Mouse (Mus musculus) thymus, postnatal 36 days (tissue): ENCODE measurements at regions not wholly inside any gene's neighbourhood (a gene's known extent, or its start where the extent isn't known, plus 50 kb on each side); places are given as distances from the start of the nearest gene placed in this dataset.

ENCODE experiments used
- DNase-seq, 2 experiments: peaks; one replicate each; pipeline ENCODE4 v3.0.0; 2022; ENCODE audit warnings: mixed read lengths in 2 of 2

- DNase-seq, result no peak
Measured at GRCm38 (mm10) chr6:97741427-97741826, 65.4 kb upstream of the Mitf start.

DNA sequence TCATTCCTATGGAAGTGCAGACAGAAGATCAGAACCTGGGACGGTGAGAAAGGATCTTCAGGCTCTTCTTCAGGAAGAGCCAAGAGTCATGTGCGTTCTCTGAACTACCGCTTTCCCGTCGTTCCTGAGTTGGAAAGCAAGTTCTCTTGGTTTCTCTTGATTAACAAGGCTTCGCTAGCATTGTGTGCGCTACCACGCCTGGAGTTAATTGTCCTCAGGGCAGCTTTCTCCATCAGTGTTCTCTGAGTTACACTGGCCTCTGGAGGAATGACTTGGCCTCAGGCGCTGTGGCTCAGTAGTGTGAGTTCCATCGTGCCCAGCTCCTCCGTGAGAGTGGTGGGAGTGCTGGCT lies 66.0 kb upstream of the Mitf start:
- DNase-seq, result no peak

GRCm38 (mm10) chr6:97740107-97740850 lies 66.6 kb upstream of the Mitf start:
- DNase-seq, result peak in 1 of 2 experiments; percentile 6

DNA sequence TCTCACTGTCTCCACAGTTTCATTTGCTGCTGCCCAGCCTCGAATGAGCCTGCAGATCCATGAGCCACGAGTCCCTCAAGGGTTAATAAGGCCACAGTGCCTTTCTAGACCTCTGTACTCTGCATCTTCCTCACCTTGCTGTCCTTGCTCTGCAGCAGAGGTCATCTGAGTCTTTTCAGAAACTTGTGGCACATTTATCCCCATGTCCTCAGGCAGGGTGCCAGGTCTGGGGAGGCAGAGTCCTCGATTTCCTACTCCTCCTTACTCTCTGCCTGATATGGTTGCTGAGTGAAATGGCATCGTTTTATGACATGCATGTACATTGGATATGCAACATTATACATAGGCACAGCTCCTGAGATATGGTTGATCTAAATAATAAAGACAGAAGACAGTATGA lies 68.0 kb upstream of the Mitf start:
- no peak for DNase-seq

GRCm38 (mm10) chr6:97730835-97731234 lies 76.0 kb upstream of the Mitf start:
- no peak for DNase-seq

GRCm38 (mm10) chr6:97718184-97718910 lies 88.5 kb upstream of the Mitf start:
- DNase-seq, result no peak

DNA sequence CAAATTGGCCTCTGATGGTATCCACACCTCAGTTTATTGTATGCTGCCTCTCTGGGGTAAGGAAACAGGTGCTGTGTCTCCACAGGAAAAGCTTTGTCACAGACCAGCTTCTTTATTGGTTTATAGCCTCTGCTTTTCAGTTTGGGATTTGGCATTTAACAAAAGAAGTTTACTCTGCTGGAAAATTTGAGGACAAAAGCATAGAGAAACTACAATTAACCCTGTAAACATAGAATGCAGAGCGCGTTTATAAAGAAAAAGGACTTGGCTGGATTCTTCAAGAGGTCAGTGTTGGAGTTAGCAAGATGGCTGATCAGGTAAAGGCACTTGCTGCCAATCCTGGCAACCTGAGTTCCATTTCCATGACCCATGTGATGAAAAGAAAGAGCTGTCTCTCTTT lies 90.1 kb upstream of the Frmd4b start:
- no peak for DNase-seq

GRCm38 (mm10) chr6:97704361-97704760 lies 87.0 kb upstream of the Frmd4b start:
- no peak for DNase-seq

DNA sequence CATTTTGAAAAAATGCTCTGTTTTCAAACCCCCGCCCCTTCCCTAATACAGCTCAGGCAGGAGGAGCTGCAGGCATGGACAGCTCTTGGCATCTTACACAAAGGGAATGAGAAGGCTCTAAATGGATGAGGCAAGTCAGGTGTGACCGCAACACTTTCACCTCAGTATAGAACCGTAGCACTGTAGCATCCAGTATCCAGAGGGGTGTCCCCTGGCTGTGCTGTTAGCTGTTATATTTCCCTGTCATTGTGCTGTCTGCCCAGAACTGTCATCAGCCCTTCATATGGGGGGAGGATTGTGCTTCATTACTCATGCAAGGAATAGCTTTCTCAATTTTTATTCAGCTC lies 82.4 kb upstream of the Frmd4b start:
- no peak for DNase-seq

- DNase-seq, result no peak
Measured at GRCm38 (mm10) chr6:97699054-97699751, 81.9 kb upstream of the Frmd4b start.

DNA sequence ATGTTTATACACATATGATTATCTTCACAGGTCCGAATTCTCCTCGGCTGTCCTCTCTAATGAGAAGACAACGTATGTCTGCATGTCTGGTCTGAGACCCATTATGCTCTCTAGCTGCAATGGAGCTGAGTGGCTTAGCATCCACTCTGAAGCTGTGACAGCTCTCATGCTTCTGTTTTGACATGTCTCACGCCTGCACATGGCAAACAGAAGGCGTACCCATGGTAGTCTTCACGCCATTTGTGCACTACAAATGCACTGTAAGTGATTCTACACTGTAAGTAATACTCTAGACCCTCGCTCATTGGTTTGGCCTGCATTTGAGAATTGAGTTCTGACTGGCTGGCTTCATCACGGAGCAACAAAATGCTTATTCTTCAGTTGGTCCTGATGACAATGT lies 75.9 kb upstream of the Frmd4b start:
- no peak for DNase-seq

DNA sequence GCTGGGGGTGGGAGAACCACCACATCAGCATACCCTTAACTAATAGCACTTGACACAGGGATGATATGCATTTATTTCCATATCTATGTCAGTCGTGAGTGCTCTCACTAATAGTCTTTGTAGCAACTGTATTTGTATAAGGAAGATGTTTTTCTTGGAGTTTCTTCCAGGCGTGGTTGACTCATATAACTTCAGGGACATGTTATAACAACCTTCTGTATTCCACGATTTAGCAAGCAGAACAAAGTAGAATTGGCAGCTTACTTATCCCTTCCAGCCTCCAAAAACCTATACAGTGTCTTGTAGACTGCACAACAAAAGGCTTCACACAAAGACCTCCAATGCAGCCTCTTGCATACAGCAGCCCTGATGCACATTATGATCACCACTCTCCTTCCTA lies 73.8 kb upstream of the Frmd4b start:
- DNase-seq, result no peak

DNA sequence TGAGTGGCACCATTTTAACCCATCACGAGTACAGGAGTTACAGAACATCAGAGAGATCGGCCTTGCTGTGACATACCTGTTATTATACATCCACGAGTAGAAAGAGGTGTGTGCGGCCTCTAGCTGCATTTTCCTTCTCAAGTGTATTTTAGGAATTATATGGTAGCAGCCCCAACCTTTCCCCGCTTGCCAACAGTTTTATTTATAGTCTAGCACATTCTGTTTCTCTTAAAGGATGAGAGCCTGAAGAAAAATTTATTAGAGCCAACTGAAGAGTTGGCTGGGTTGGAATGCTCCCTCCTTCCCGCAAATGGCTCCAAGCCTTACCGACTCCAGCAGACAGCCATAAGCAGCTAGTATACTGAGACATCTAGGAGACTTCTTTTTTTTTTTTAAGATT lies 67.0 kb upstream of the Frmd4b start:
- no peak for DNase-seq

GRCm38 (mm10) chr6:97682213-97682612 lies 64.9 kb upstream of the Frmd4b start:
- no peak for DNase-seq

- no peak for DNase-seq
Measured at GRCm38 (mm10) chr6:97675181-97675756, 57.9 kb upstream of the Frmd4b start.

DNA sequence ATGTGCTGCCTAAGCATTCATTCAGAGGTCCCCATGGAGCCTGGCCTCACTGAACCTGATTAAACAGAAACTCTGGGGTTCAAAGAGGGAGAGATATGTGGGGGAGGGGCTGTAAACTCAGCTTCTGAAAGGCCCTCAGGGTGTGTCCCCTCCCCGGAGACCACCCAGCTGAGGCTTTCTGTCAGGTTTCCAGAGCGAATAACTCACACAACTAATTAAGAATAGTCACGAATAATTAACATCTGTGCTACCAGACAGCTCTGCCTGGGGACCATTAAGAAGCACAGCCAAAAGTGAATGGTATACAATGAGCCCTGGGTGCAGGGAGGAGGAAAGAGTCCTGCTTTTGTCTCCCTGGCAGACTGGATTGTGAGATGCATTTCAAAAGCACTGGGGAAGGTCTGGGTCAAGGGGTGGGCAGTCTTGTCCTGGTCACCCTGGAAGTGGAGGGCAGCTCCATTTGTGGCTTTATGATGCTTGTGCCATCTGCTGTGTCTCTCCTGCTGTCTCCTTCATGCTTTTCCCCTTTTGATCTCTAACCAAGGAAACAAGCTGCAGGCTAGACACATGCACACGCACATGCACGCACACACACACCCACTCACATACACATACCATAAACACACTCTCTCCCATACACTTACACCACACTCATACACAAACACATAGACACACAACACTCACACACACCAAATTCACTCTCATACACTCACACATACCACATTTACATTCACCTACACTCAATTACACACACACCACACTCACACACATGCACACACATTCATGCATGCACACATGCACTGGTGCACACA lies 49.7 kb upstream of the Frmd4b start:
- DNase-seq, result no peak
